8 mouse cellular contexts compared by ENCODE assay signal in the genomic region with DNA sequence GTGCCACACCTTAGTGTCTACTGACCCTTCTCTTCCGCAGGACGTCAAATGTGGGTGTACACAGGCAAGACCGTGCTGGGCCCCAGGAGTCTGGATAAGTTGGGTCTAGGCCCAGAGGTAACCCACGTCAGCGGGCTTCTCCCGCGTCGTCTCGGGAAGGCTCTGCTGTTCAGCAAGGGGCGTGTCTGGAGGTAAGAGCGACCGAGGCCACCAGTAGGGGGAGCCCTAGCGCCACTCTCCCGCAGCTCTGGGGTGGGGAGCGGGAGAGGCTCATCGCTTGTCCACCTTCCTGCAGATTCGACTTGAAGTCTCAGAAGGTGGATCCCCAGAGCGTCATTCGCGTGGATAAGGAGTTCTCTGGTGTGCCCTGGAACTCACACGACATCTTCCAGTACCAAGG. TPM values are rescaled to one million over a fixed set of nuclear protein-coding genes. Genes with fewer than 3 reads are reported as not detected.
DNase-seq lines count a peak whose midpoint lies in the region; ATAC-seq and TF ChIP-seq lines count a peak whose summit lies in the region.

No protein-coding gene starts in this region.

- peak; percentile 78 to 87 for DNase-seq in left cerebral cortex, adult 2 months (ENCODE audit: extremely low spot score in 1 of 2, low spot score in 2 of 2)
- no peak for DNase-seq in left cerebral cortex, adult 8-10 months (ENCODE audit: low spot score in 2 of 2)
- DNase-seq in gastrocnemius, postnatal 36 days: peak; percentile 51 to 56
- DNase-seq in liver: peak; percentile 80
- peak; percentile 83 for DNase-seq in midbrain, postnatal 0 days (ENCODE audit: low spot score)
- peak; percentile 71 to 91 for DNase-seq in spleen, postnatal 4 days (ENCODE audit: low spot score in 2 of 2)

- peak overlapping the region; percentile 22; the same call in 1 of the 2 replicates for H3K4me2 ChIP-seq in intestine, postnatal 0 days (replicated peaks; ENCODE audit: low read depth)
- peak overlapping the region; percentile 28; the same call in 1 of the 2 replicates for H3K4me2 ChIP-seq in midbrain, postnatal 0 days (ENCODE audit: low read depth, low read length, poor library complexity, severe bottlenecking)

- H3K27ac ChIP-seq in left cerebral cortex, adult 2 months: no peak overlapping the region
- H3K27ac ChIP-seq in intestine, postnatal 0 days (ENCODE audit: low read depth, low read length): no peak overlapping the region
- H3K27ac ChIP-seq in midbrain, postnatal 0 days (ENCODE audit: low read depth, low read length): no peak overlapping the region

- intact Hi-C loops in left cerebral cortex, adult 2 months (cut with DNase I): no loop called here
- intact Hi-C loops in gastrocnemius, postnatal 36 days (cut with DNase I): no loop called here

- TF ChIP-seq CTCF in left cerebral cortex, adult 2 months (IDR thresholded peaks at IDR 0.05): peak; percentile 97
- TF ChIP-seq CTCF in intestine, postnatal 0 days (IDR thresholded peaks at IDR 0.05; ENCODE audit: low read depth): peak; percentile 97
- TF ChIP-seq CTCF in midbrain, postnatal 0 days (IDR thresholded peaks at IDR 0.05): peak; percentile 96

- H3K36me3 ChIP-seq in intestine, postnatal 0 days (ENCODE audit: control insufficient read depth, insufficient read depth): no peaks in the 10 kb centered on the region
- H3K36me3 ChIP-seq in midbrain, postnatal 0 days (ENCODE audit: insufficient read depth, low read length): no peaks in the 10 kb centered on the region

- H3K9ac ChIP-seq in intestine, postnatal 0 days (ENCODE audit: low read depth, low read length): no peak overlapping the region
- no peak overlapping the region for H3K9ac ChIP-seq in midbrain, postnatal 0 days (replicated peaks; ENCODE audit: low read length, poor library complexity, severe bottlenecking)

- H3K9me3 ChIP-seq in intestine, postnatal 0 days (ENCODE audit: control insufficient read depth): no peaks in the 10 kb centered on the region
- H3K9me3 ChIP-seq in midbrain, postnatal 0 days (ENCODE audit: low read length): no peaks in the 10 kb centered on the region

- no peak overlapping the region for H3K4me3 ChIP-seq in left cerebral cortex, adult 2 months
- H3K4me3 ChIP-seq in intestine, postnatal 0 days (ENCODE audit: low read depth, low read length): no peak overlapping the region
- H3K4me3 ChIP-seq in midbrain, postnatal 0 days (ENCODE audit: low read depth, low read length): no peak overlapping the region

- no peaks in the 10 kb centered on the region for H3K4me1 ChIP-seq in intestine, postnatal 0 days (replicated peaks; ENCODE audit: control insufficient read depth, insufficient read depth, low read length)
- 0 out of 2 replicates have a peak, but pooled peaks cover 4% of the 10 kb centered on the region for H3K4me1 ChIP-seq in midbrain, postnatal 0 days (ENCODE audit: insufficient read depth, low read length)

- WGBS in intestine, postnatal 0 days: 1% methylated on average over 21 of the region's 21 CpGs
- 2% methylated on average over 21 of the region's 21 CpGs for WGBS in midbrain, postnatal 0 days

- H3K27me3 ChIP-seq in intestine, postnatal 0 days (replicated peaks; ENCODE audit: control insufficient read depth, insufficient read depth, low read length): peaks cover 55% of the 10 kb centered on the region
- peaks cover 34% of the 10 kb centered on the region for H3K27me3 ChIP-seq in midbrain, postnatal 0 days (ENCODE audit: insufficient read depth, low read length)

- ATAC-seq in common myeloid progenitor, adult 5-6 weeks (replicated peaks; ENCODE audit: low read depth, poor library complexity, severe bottlenecking): peak; percentile 78
- peak; percentile 48 for ATAC-seq in intestine, postnatal 0 days
- ATAC-seq in midbrain, postnatal 0 days (ENCODE audit: low FRiP score): peak; percentile 70

RNA-seq across cellular contexts. Expression of a gene that starts 7.4 kb away (rescaled TPM):
- 100 to 1,000 TPM; 575 to 581 TPM for total RNA-seq in left cerebral cortex, adult 2 months (2021)
- 100 to 1,000 TPM; 509 to 530 (median 524) TPM for total RNA-seq in left cerebral cortex, adult 8-10 months (2022)
- 4.2 TPM in 1 of 2 replicates, not detected in the other for total RNA-seq in common myeloid progenitor, adult 5-6 weeks (2017)
- under 1 TPM; 0.25 to 0.36 TPM for total RNA-seq in gastrocnemius, postnatal 36 days (2021)
- 0.09 and 0.47 TPM in 2 replicates for polyA plus RNA-seq in intestine, postnatal 0 days (2015; fragmentation: Nextera tagmentation; extraction: Ambion mirVana)
- 311 and 368 TPM in 2 replicates for total RNA-seq in midbrain, postnatal 0 days (2014; rRNA removed)
- polyA plus RNA-seq in midbrain, postnatal 0 days (2015; fragmentation: Nextera tagmentation; extraction: Ambion mirVana): 83.5 and 86.4 TPM in 2 replicates

RNA-seq across cellular contexts. Expression of a gene that starts 12.6 kb away (rescaled TPM):
- total RNA-seq in left cerebral cortex, adult 2 months (2021): 1 to 10 TPM; 1.4 TPM
- 1 to 10 TPM in 3 of 4 experiments, under 1 TPM in 1; 0.87 to 2.5 (median 1.5) TPM for total RNA-seq in left cerebral cortex, adult 8-10 months (2022)
- 1.0 and 1.1 TPM in 2 replicates for total RNA-seq in common myeloid progenitor, adult 5-6 weeks (2017)
- total RNA-seq in gastrocnemius, postnatal 36 days (2021): under 1 TPM; 0.38 to 0.62 TPM
- 9.6 and 9.8 TPM in 2 replicates for polyA plus RNA-seq in intestine, postnatal 0 days (2015; fragmentation: Nextera tagmentation; extraction: Ambion mirVana)
- 7.5 and 13.4 TPM in 2 replicates for total RNA-seq in midbrain, postnatal 0 days (2014; rRNA removed)
- 7.1 and 8.2 TPM in 2 replicates for polyA plus RNA-seq in midbrain, postnatal 0 days (2015; fragmentation: Nextera tagmentation; extraction: Ambion mirVana)

RNA-seq across cellular contexts. Expression of a gene that starts 41.7 kb away (rescaled TPM):
- 10 to 100 TPM; 27.2 to 28.0 TPM for total RNA-seq in left cerebral cortex, adult 2 months (2021)
- total RNA-seq in left cerebral cortex, adult 8-10 months (2022): 10 to 100 TPM; 22.8 to 23.9 (median 23.3) TPM
- total RNA-seq in common myeloid progenitor, adult 5-6 weeks (2017): 6.2 and 7.6 TPM in 2 replicates
- 1 to 10 TPM; 8.8 to 9.3 TPM for total RNA-seq in gastrocnemius, postnatal 36 days (2021)
- 3.6 and 3.8 TPM in 2 replicates for polyA plus RNA-seq in intestine, postnatal 0 days (2015; fragmentation: Nextera tagmentation; extraction: Ambion mirVana)
- total RNA-seq in midbrain, postnatal 0 days (2014; rRNA removed): 28.9 and 29.0 TPM in 2 replicates
- polyA plus RNA-seq in midbrain, postnatal 0 days (2015; fragmentation: Nextera tagmentation; extraction: Ambion mirVana): 11.1 and 11.4 TPM in 2 replicates

Comparison
In these comparisons a context has a peak if more than half of its experiments do, and no peak if none do; other contexts are left out.
1. DNase-seq: peak in left cerebral cortex, adult 2 months (2 of 2), gastrocnemius, postnatal 36 days (2 of 2), liver (single experiment), midbrain, postnatal 0 days (single experiment) and spleen, postnatal 4 days (2 of 2); none in left cerebral cortex, adult 8-10 months (0 of 2).
2. RNA of a gene that starts 7.4 kb away (total RNA-seq): 575 to 581 TPM in left cerebral cortex, adult 2 months, 509 to 530 TPM in left cerebral cortex, adult 8-10 months and 311 to 368 TPM in midbrain, postnatal 0 days; 4.2 TPM in common myeloid progenitor, adult 5-6 weeks and 0.25 to 0.36 TPM in gastrocnemius, postnatal 36 days; every median in the first group is over 10 times any median in the second.
3. Peak in every context shown above with its lines, with median percentiles within 50 percentile points of each other: CTCF ChIP-seq and ATAC-seq.